Mouse (Mus musculus) G1E-ER4 (cell line): ENCODE results near the gene Ndufa4l2. TPM values are rescaled to one million over a fixed set of nuclear protein-coding genes. Genes with fewer than 3 reads are reported as not detected.

ENCODE experiments used
- GATA1 ChIP-seq: IDR thresholded peaks from one replicate; pipeline ENCODE4 v1.8.0; 2012; ENCODE audit warnings: low read length, inconsistent platforms
- polyA plus RNA-seq: library from polyadenylated mRNA; stranded (reverse); fragments of >175 nt; gene quantifications from 2 replicates; pipeline ENCODE4 v1.2.3, GENCODE M21; 2012

Gene Ndufa4l2
- polyA plus RNA-seq, 1 experiment, result 621 TPM

GRCm38 (mm10) chr10:127536586-127537314 is 22.0 kb downstream of the Ndufa4l2 start:
- TF ChIP-seq GATA1, result no peak

GRCm38 (mm10) chr10:127537854-127538583 is 23.3 kb downstream of the Ndufa4l2 start:
- no peak for TF ChIP-seq GATA1

- no peak for TF ChIP-seq GATA1
These were observed 26.7 kb downstream of the Ndufa4l2 start for GRCm38 (mm10) chr10:127541510-127541909.

GRCm38 (mm10) chr10:127542084-127542483 is 27.3 kb downstream of the Ndufa4l2 start:
- TF ChIP-seq GATA1, result no peak

- TF ChIP-seq GATA1, result no peak
These were observed 28.0 kb downstream of the Ndufa4l2 start for GRCm38 (mm10) chr10:127542720-127543119.

GRCm38 (mm10) chr10:127543916-127544315 is 29.1 kb downstream of the Ndufa4l2 start:
- TF ChIP-seq GATA1, result no peak

- TF ChIP-seq GATA1, result no peak
These were observed 29.6 kb downstream of the Ndufa4l2 start for GRCm38 (mm10) chr10:127544375-127544774.

- TF ChIP-seq GATA1, result no peak
These were observed 31.7 kb downstream of the Ndufa4l2 start for GRCm38 (mm10) chr10:127546505-127546904.

- no peak for TF ChIP-seq GATA1
These were observed 33.5 kb downstream of the Ndufa4l2 start for GRCm38 (mm10) chr10:127548236-127548635.

- no peak for TF ChIP-seq GATA1
These were observed 35.1 kb downstream of the Ndufa4l2 start for GRCm38 (mm10) chr10:127549892-127550291.

GRCm38 (mm10) chr10:127555703-127556102 is 40.9 kb downstream of the Ndufa4l2 start:
- no peak for TF ChIP-seq GATA1

- no peak for TF ChIP-seq GATA1
These were observed 42.6 kb downstream of the Ndufa4l2 start for GRCm38 (mm10) chr10:127557397-127557796.

- TF ChIP-seq GATA1, result no peak
These were observed 46.4 kb downstream of the Ndufa4l2 start for GRCm38 (mm10) chr10:127561145-127561544.

- no peak for TF ChIP-seq GATA1
These were observed 49.1 kb downstream of the Ndufa4l2 start for GRCm38 (mm10) chr10:127563840-127564239.

- no peak for TF ChIP-seq GATA1
These were observed 49.5 kb downstream of the Ndufa4l2 start for GRCm38 (mm10) chr10:127564301-127564700.

Other genes with a start within 250 kb of the Ndufa4l2 start
- gene Dctn2, start 248.6 kb upstream of the Ndufa4l2 start, polyA plus RNA-seq, result 172 and 175 TPM in 2 replicates
- 225 and 300 TPM in 2 replicates for gene Mbd6, start 225.9 kb upstream of the Ndufa4l2 start, polyA plus RNA-seq
- gene Mars, start 203.2 kb upstream of the Ndufa4l2 start, polyA plus RNA-seq, result 81.9 and 143 TPM in 2 replicates
- 21.2 and 32.2 TPM in 2 replicates for gene Arhgap9, start 193.0 kb upstream of the Ndufa4l2 start, polyA plus RNA-seq
- gene Gli1, start 173.0 kb upstream of the Ndufa4l2 start, polyA plus RNA-seq, result 0.05 and 0.06 TPM in 2 replicates
- gene Inhbe, start 160.6 kb upstream of the Ndufa4l2 start, polyA plus RNA-seq, result not detected in 2 replicates
- not detected in 2 replicates for gene Inhbc, start 144.5 kb upstream of the Ndufa4l2 start, polyA plus RNA-seq
- gene R3hdm2, start 134.6 kb upstream of the Ndufa4l2 start, polyA plus RNA-seq, result 79.9 and 87.4 TPM in 2 replicates
- 0.10 and 0.22 TPM in 2 replicates for gene Stac3, start 13.3 kb upstream of the Ndufa4l2 start, polyA plus RNA-seq
- 613 and 703 TPM in 2 replicates for gene Shmt2, start 7.5 kb downstream of the Ndufa4l2 start, polyA plus RNA-seq
- gene Nxph4, start 19.6 kb downstream of the Ndufa4l2 start, polyA plus RNA-seq, result 0.25 and 0.33 TPM in 2 replicates
- gene Lrp1, start 106.2 kb downstream of the Ndufa4l2 start, polyA plus RNA-seq, result 0.06 and 0.12 TPM in 2 replicates
- gene Stat6, start 128.0 kb downstream of the Ndufa4l2 start, polyA plus RNA-seq, result 30.3 and 51.0 TPM in 2 replicates
- 3.8 and 8.0 TPM in 2 replicates for gene Nemp1, start 151.9 kb downstream of the Ndufa4l2 start, polyA plus RNA-seq
- 68.1 and 76.8 TPM in 2 replicates for gene Nab2, start 153.6 kb downstream of the Ndufa4l2 start, polyA plus RNA-seq
- gene Myo1a, start 190.2 kb downstream of the Ndufa4l2 start, polyA plus RNA-seq, result 0.05 TPM in 1 of 2 replicates, not detected in the other
- not detected in 2 replicates for gene Tac2, start 209.5 kb downstream of the Ndufa4l2 start, polyA plus RNA-seq
- gene Zbtb39, start 224.6 kb downstream of the Ndufa4l2 start, polyA plus RNA-seq, result 3.1 and 3.4 TPM in 2 replicates
- not detected in 2 replicates for gene Gpr182, start 236.8 kb downstream of the Ndufa4l2 start, polyA plus RNA-seq
- gene Rdh1, start 244.8 kb downstream of the Ndufa4l2 start, polyA plus RNA-seq, result not detected in 2 replicates
- not detected in 2 replicates for gene Rdh16f1, start 244.8 kb downstream of the Ndufa4l2 start, polyA plus RNA-seq